Mouse (Mus musculus) CH12.LX (cell line): ENCODE data around the gene Clstn1. TPM values are rescaled to one million over a fixed set of nuclear protein-coding genes. Genes with fewer than 3 reads are reported as not detected.

Experiments used
- DNase-seq: peaks from one replicate; pipeline ENCODE4 v3.0.0-alpha.2; 2013; ENCODE audit errors: extremely low read depth
- H3K27ac ChIP-seq: 2 replicates; pipeline ENCODE4 v1.5.1; 2012; ENCODE audit warnings: low read depth, mild to moderate bottlenecking, control low read depth, moderate library complexity; ENCODE audit not compliant: insufficient read depth
- H3K27me3 ChIP-seq: replicated peaks from 2 replicates; pipeline ENCODE3; 2012; ENCODE audit warnings: inconsistent platforms
- H3K36me3 ChIP-seq, 2 experiments: replicated peaks in 1 of 2; 2 replicates each; pipeline versions ENCODE3 to v1.6.1; 2012; ENCODE audit warnings: inconsistent platforms in 1 of 2, low read length in 1 of 2, mild to moderate bottlenecking in 1 of 2, mixed read lengths in 1 of 2, moderate library complexity in 1 of 2; ENCODE audit not compliant: control insufficient read depth in 1 of 2, insufficient read depth in 1 of 2
- H3K4me1 ChIP-seq, 2 experiments: 2 replicates each; pipeline ENCODE4 v1.6.1; 2012; ENCODE audit warnings: inconsistent platforms in 1 of 2, moderate library complexity in 1 of 2; ENCODE audit not compliant: insufficient read depth in 2 of 2, control insufficient read depth in 1 of 2
- H3K4me2 ChIP-seq: 2 replicates; pipeline ENCODE4 v1.6.1; 2012; ENCODE audit warnings: low read depth, mild to moderate bottlenecking, control low read depth; ENCODE audit not compliant: poor library complexity, insufficient read depth, severe bottlenecking
- H3K4me3 ChIP-seq, 3 experiments: fragments of 150-350 bp in 1 of 3; sonication (generic) in 1 of 3; replicated peaks in 1 of 3; 2 replicates each; pipeline versions ENCODE3 to v1.5.1; 2011 to 2012; ENCODE audit warnings: low read depth in 2 of 3, low read length in 2 of 3, mild to moderate bottlenecking in 2 of 3, moderate library complexity in 2 of 3, control low read depth in 1 of 3, improper control_type of control experiment in 1 of 3, inconsistent platforms in 1 of 3, mixed read lengths in 1 of 3; ENCODE audit not compliant: poor library complexity in 1 of 3
- H3K79me2 ChIP-seq: replicated peaks from 2 replicates; pipeline ENCODE4 v1.6.1; 2012; ENCODE audit warnings: mild to moderate bottlenecking, moderate library complexity; ENCODE audit not compliant: control insufficient read depth, poor library complexity, insufficient read depth, severe bottlenecking; ENCODE audit errors: extremely low read depth
- H3K9ac ChIP-seq: 2 replicates; pipeline ENCODE4 v1.6.1; 2012; ENCODE audit warnings: low read depth, mild to moderate bottlenecking, control low read depth, moderate library complexity; ENCODE audit not compliant: insufficient read depth
- H3K9me3 ChIP-seq: replicated peaks from 2 replicates; pipeline ENCODE3; 2012; ENCODE audit warnings: low read length, inconsistent platforms, mixed read lengths
- BHLHE40 ChIP-seq: IDR thresholded peaks from 2 replicates; pipeline ENCODE4 v1.6.1; 2011; ENCODE audit warnings: mild to moderate bottlenecking, low read depth, low read length, improper control_type of control experiment
- ELF1 ChIP-seq: IDR thresholded peaks from 2 replicates; pipeline ENCODE4 v1.6.1; 2014; ENCODE audit warnings: low read depth, mild to moderate bottlenecking, inconsistent platforms, low read length, improper control_type of control experiment
- ETS1 ChIP-seq: conservative IDR thresholded peaks from 2 replicates; pipeline ENCODE4 v1.6.1; 2012; ENCODE audit warnings: low read depth, mild to moderate bottlenecking, inconsistent platforms, low read length, improper control_type of control experiment, moderate library complexity
- GABPA ChIP-seq: IDR thresholded peaks from 2 replicates; pipeline ENCODE4 v1.6.1; 2012; ENCODE audit warnings: low read depth, low read length, improper control_type of control experiment, inconsistent platforms; ENCODE audit not compliant: insufficient replicate concordance
- HCFC1 ChIP-seq: IDR thresholded peaks from 2 replicates; pipeline ENCODE4 v1.6.1; 2012; ENCODE audit warnings: low read depth, mild to moderate bottlenecking, inconsistent platforms, low read length, improper control_type of control experiment
- IRF4 ChIP-seq: IDR thresholded peaks from 2 replicates; pipeline ENCODE4 v1.6.1; 2014; ENCODE audit warnings: low read depth, mild to moderate bottlenecking, inconsistent platforms, low read length, improper control_type of control experiment
- JUN ChIP-seq: IDR thresholded peaks from 2 replicates; pipeline ENCODE4 v1.6.1; 2011; ENCODE audit warnings: low read depth, mild to moderate bottlenecking, low read length, improper control_type of control experiment, moderate library complexity; ENCODE audit not compliant: insufficient read depth
- JUND ChIP-seq: conservative IDR thresholded peaks from 2 replicates; pipeline ENCODE4 v1.6.1; 2011; ENCODE audit warnings: low read depth, low read length, improper control_type of control experiment
- KAT2A ChIP-seq: IDR thresholded peaks from 2 replicates; pipeline ENCODE4 v1.6.1; 2012; ENCODE audit warnings: low read length, improper control_type of control experiment, inconsistent platforms; ENCODE audit not compliant: insufficient replicate concordance
- MAZ ChIP-seq: IDR thresholded peaks from 2 replicates; pipeline ENCODE4 v1.6.1; 2012; ENCODE audit warnings: low read depth, mild to moderate bottlenecking, inconsistent platforms, low read length, improper control_type of control experiment, moderate library complexity
- MEF2A ChIP-seq: IDR thresholded peaks from 2 replicates; pipeline ENCODE4 v1.6.1; 2014; ENCODE audit warnings: low read depth, mild to moderate bottlenecking, inconsistent platforms, low read length, improper control_type of control experiment, borderline replicate concordance
- NELFE ChIP-seq: IDR thresholded peaks from 2 replicates; pipeline ENCODE4 v1.6.1; 2011; ENCODE audit warnings: low read depth, low read length, improper control_type of control experiment
- NRF1 ChIP-seq: IDR thresholded peaks from 2 replicates; pipeline ENCODE4 v1.6.1; 2014; ENCODE audit warnings: low read depth, mild to moderate bottlenecking, inconsistent platforms, low read length, improper control_type of control experiment, moderate library complexity
- PAX5 ChIP-seq: IDR thresholded peaks from 2 replicates; pipeline ENCODE4 v1.6.1; 2012; ENCODE audit warnings: low read length, inconsistent platforms, mixed read lengths
- POLR2AphosphoS2 ChIP-seq: IDR thresholded peaks from 2 replicates; pipeline ENCODE4 v1.6.1; 2011; ENCODE audit warnings: low read depth, low read length, improper control_type of control experiment
- RAD21 ChIP-seq: IDR thresholded peaks from 2 replicates; pipeline ENCODE4 v1.6.1; 2011; ENCODE audit warnings: low read depth, mild to moderate bottlenecking, low read length, improper control_type of control experiment, moderate library complexity
- SMC3 ChIP-seq: IDR thresholded peaks from 2 replicates; pipeline ENCODE4 v1.6.1; 2011; ENCODE audit warnings: low read depth, low read length, improper control_type of control experiment
- TCF12 ChIP-seq: IDR thresholded peaks from 2 replicates; pipeline ENCODE4 v1.6.1; 2014; ENCODE audit warnings: low read depth, mild to moderate bottlenecking, inconsistent platforms, low read length, improper control_type of control experiment
- USF2 ChIP-seq: conservative IDR thresholded peaks from 2 replicates; pipeline ENCODE4 v1.6.1; 2011; ENCODE audit warnings: low read depth, low read length, improper control_type of control experiment
- ZC3H11A ChIP-seq: IDR thresholded peaks from 2 replicates; pipeline ENCODE4 v1.6.1; 2012; ENCODE audit warnings: low read depth, mild to moderate bottlenecking, inconsistent platforms, low read length, improper control_type of control experiment
- dilution Hi-C: fragments of 300-500 bp; cut with MboI; formaldehyde crosslinking; loops from 2 replicates; pipeline ENCODE4 v1.14.3; 2020; ENCODE audit warnings: low sequenced_read_pairs; ENCODE audit not compliant: extremely low pct_unique_long_range_greater_than_20kb, extremely low pct_ligation_motif_present
- in situ Hi-C: fragments of 300-500 bp; cut with MboI; formaldehyde crosslinking; loops from 3 replicates; pipeline ENCODE4 v1.14.3; 2019; ENCODE audit warnings: low sequenced_read_pairs, low pct_ligation_motif_present, low pct_unique_long_range_greater_than_20kb, mixed read lengths
- polyA plus RNA-seq: library from polyadenylated mRNA; unstranded; fragments of >175 nt; gene quantifications from 2 replicates; pipeline ENCODE4 v1.2.1, GENCODE M21; 2012; ENCODE audit warnings: low read depth; ENCODE audit not compliant: insufficient read length
- total RNA-seq, 2 experiments: library from RNA; depleted of rRNA; stranded (reverse); fragments of 300-350 nt in 1 of 2; fragments of >200 nt in 1 of 2; gene quantifications; 2 replicates each; pipeline ENCODE4 v1.2.3; 2012 to 2014

The Clstn1 gene
- total and polyA plus RNA-seq, 3 experiments = 26.4 to 53.1 (median 35.2) TPM

DNA sequence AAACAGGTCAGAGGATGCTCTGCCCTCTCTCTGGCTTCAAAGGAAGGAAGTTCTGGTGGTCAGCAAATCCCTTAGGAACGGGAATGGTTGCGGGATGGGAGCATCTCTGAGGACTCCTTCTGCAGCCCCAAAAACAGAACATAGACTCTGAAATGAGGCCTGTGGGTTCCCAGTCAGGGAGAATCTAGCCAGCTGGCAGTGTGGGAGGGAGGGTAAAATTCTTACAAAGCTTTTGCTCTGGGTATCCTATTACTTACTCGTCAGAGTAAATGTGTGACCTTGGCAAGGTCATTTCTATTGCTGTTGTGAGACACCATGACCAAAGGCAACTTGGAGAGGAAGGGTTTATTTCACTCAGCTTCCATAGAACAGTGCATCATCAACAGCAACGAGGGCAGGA, 24.9 kb upstream of the Clstn1 start:
- H3K4me3 ChIP-seq = no peak overlapping the region
- TF ChIP-seq POLR2AphosphoS2 (no peak), HCFC1 (no peak), ZC3H11A (no peak), MAZ (no peak), USF2 (no peak), GABPA (no peak), PAX5 (no peak), ETS1 (no peak)
- TF ChIP-seq, all 38 proteins: peak for 0
- no peaks in the 10 kb centered on the region for H3K9me3 ChIP-seq
- H3K79me2 ChIP-seq = no peaks in the 10 kb centered on the region
- no peaks in the 10 kb centered on the region for H3K27me3 ChIP-seq
- in situ Hi-C loops (no loop called here), dilution Hi-C loops (no loop called here)
- no peak overlapping the region for H3K27ac ChIP-seq
- H3K36me3 ChIP-seq = peaks cover 0 to 2% of the 10 kb centered on the region in 2 experiments
- DNase-seq = no peak
- H3K9ac ChIP-seq = no peak overlapping the region
- no peak overlapping the region for H3K4me2 ChIP-seq
- peaks cover 9 to 11% of the 10 kb centered on the region in 2 experiments for H3K4me1 ChIP-seq

DNA sequence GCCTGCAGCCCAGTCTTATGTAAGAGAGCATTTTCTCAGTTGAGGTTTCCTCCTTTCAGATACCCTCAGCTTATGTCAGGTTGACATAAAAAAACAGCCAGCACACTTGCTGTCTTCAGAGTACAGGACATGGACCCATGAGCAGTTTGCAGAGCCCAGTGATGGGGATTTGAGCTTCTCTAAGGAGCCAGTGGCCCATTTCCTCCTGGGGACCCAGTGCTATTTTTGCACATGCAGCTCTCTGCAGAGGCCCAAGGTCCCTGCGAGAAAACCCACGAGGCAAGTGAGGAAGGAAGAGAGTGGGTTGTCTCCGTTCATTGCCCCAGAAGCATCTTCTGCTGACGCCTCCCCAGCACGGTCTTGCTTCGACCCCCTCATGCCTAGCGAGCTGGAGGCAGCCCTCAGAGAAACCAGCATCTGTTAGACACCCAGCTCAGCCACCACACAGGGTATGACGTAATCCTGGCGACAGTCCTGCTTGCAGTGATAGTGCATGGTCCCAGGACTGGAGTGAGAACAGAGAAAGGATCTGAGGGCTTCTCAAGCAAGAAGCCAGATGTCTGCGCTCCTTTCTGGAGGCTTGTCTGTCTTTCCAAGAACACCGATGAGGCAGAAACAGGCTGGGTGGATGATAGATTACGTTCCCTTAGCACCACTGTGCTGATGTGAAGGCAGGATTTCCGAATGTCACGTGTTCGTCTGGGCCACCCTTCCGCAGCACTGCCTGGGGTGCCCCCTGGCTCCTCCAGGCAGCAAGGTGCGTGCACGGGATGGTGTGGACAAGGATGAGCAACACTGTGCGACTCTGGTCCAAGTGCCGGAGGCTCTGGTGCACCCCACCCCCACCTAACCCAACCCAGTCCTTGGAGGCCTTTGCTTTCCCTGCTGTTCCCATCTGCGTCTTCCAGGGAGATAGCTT, 24.0 kb upstream of the Clstn1 start:
- no peaks in the 10 kb centered on the region for H3K27me3 ChIP-seq
- no peak overlapping the region for H3K4me3 ChIP-seq
- no peak for TF ChIP-seq IRF4
- no peak for TF ChIP-seq NELFE
- dilution Hi-C loops = no loop called here
- in situ Hi-C loops = no loop called here
- no peak overlapping the region for H3K27ac ChIP-seq
- H3K36me3 ChIP-seq = peaks cover 0 to 2% of the 10 kb centered on the region in 2 experiments
- DNase-seq = no peak
- H3K79me2 ChIP-seq = no peaks in the 10 kb centered on the region
- no peaks in the 10 kb centered on the region for H3K9me3 ChIP-seq
- H3K4me1 ChIP-seq = peaks cover 9 to 11% of the 10 kb centered on the region in 2 experiments
- no peak overlapping the region for H3K4me2 ChIP-seq
- no peak overlapping the region for H3K9ac ChIP-seq

DNA sequence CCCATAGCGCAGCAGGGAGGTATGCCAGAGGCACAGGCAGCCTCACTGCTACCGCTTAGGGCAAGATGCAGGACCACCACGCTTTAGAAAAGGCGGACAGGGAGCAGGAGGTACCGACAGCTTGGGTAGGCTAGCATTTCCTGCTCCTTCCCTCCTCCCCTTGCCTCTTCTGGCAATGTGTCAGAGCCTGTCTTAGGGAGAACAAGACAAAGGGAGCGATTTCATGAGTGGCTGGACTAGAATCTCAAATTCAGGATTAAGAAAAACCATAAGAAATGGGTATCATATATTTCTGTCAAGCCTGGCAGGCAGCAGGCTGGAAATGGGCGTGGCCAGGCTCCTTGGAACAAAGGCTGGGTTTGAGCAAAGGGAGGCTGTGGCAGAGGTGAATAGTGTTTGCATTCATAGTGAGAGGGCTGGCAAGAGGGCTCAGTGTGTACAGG, 23.3 kb upstream of the Clstn1 start:
- Histone ChIP-seq H3K79me2 (no peaks in the 10 kb centered on the region), H3K4me2 (no peak overlapping the region), H3K4me1 (peaks cover 9 to 11% of the 10 kb centered on the region in 2 experiments), H3K9me3 (no peaks in the 10 kb centered on the region), H3K4me3 (no peak overlapping the region), H3K27ac (no peak overlapping the region), H3K36me3 (peaks cover 0 to 2% of the 10 kb centered on the region in 2 experiments), H3K27me3 (no peaks in the 10 kb centered on the region), H3K9ac (no peak overlapping the region)
- in situ Hi-C loops (no loop called here), dilution Hi-C loops (no loop called here)
- TF ChIP-seq ELF1 (no peak), JUN (no peak), JUND (no peak), BHLHE40 (no peak), TCF12 (no peak), MEF2A (no peak), NRF1 (no peak), KAT2A (no peak), SMC3 (no peak), ETS1 (no peak), RAD21 (no peak)
- DNase-seq = no peak
